Mouse (Mus musculus): ENCODE measurements at regions not wholly inside any gene's neighbourhood (a gene's known extent, or its start where the extent isn't known, plus 50 kb on each side); places are given as distances from the start of the nearest gene placed in this dataset.

- H3K9me3 ChIP-seq (replicated peaks) = peaks cover 23% of the 10 kb centered on the region
- ATAC-seq (ENCODE audit: extremely low read depth, insufficient number of reproducible peaks, low FRiP score, poor library complexity, severe bottlenecking) (no peak), DNase-seq (ENCODE audit: low spot score) (no peak)
Observed at GRCm38 (mm10) chr1:185823956-185824355, 293.2 kb downstream of the Lyplal1 start.

GRCm38 (mm10) chr1:185827986-185828385 is 289.1 kb downstream of the Lyplal1 start:
- ATAC-seq (ENCODE audit: extremely low read depth, insufficient number of reproducible peaks, low FRiP score, poor library complexity, severe bottlenecking) (no peak), DNase-seq (ENCODE audit: low spot score) (no peak)
- Histone ChIP-seq H3K4me1 (ENCODE audit: insufficient read depth, low read depth, low read length) (no peaks in the 10 kb centered on the region), H3K4me3 (ENCODE audit: low read depth, low read length) (no peak overlapping the region), H3K27me3 (ENCODE audit: insufficient read depth, low read length) (no peaks in the 10 kb centered on the region), H3K9me3 (replicated peaks) (peaks cover 12% of the 10 kb centered on the region), H3K36me3 (replicated peaks) (no peaks in the 10 kb centered on the region)
- TF ChIP-seq GATA2 (IDR thresholded peaks at IDR 0.05; ENCODE audit: borderline replicate concordance, low read depth, low read length) (no peak), CTCF (IDR thresholded peaks at IDR 0.05; ENCODE audit: low read depth, low read length) (no peak), GATA1 (IDR thresholded peaks at IDR 0.05; ENCODE audit: borderline replicate concordance, low read length) (no peak), POLR2AphosphoS5 (IDR thresholded peaks at IDR 0.05; ENCODE audit: insufficient replicate concordance, low read depth, low read length) (no peak), TAL1 (conservative IDR thresholded peaks at IDR 0.05; ENCODE audit: low read depth, low read length) (no peak)

More at GRCm38 (mm10) chr1:185823956-185824355, 293.2 kb downstream of the Lyplal1 start:
- Histone ChIP-seq H3K4me3 (ENCODE audit: low read depth, low read length) (no peak overlapping the region), H3K27me3 (ENCODE audit: insufficient read depth, low read length) (no peaks in the 10 kb centered on the region), H3K4me1 (ENCODE audit: insufficient read depth, low read depth, low read length) (no peaks in the 10 kb centered on the region), H3K36me3 (replicated peaks) (no peaks in the 10 kb centered on the region)
- TF ChIP-seq GATA1 (IDR thresholded peaks at IDR 0.05; ENCODE audit: borderline replicate concordance, low read length) (no peak), CTCF (IDR thresholded peaks at IDR 0.05; ENCODE audit: low read depth, low read length) (no peak), TAL1 (conservative IDR thresholded peaks at IDR 0.05; ENCODE audit: low read depth, low read length) (no peak), GATA2 (IDR thresholded peaks at IDR 0.05; ENCODE audit: borderline replicate concordance, low read depth, low read length) (no peak), POLR2AphosphoS5 (IDR thresholded peaks at IDR 0.05; ENCODE audit: insufficient replicate concordance, low read depth, low read length) (no peak)

DNA sequence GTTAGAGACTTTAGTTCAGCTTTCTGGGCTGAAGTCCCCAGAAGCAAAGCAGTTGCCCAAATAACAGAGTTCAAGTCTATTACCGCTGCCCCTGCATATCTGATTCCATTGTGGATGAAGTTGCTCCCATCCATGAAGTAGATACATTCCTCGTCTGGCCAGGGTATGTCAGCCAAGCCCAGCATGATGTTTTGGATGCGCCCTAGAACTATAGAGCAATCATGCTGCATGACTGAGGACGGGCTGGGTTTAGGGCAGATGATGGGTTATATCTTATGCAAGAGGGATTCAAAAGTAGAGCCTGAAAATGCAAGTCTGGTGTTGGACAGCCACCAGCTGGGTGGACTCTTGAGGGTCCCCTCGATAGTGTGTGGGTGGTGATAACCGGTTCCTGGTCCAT is 288.6 kb downstream of the Lyplal1 start:
- ATAC-seq (ENCODE audit: extremely low read depth, insufficient number of reproducible peaks, low FRiP score, poor library complexity, severe bottlenecking) = no peak
- Histone ChIP-seq H3K4me1 (ENCODE audit: insufficient read depth, low read depth, low read length) (no peaks in the 10 kb centered on the region), H3K9me3 (replicated peaks) (peaks cover 16% of the 10 kb centered on the region), H3K36me3 (replicated peaks) (no peaks in the 10 kb centered on the region), H3K27me3 (ENCODE audit: insufficient read depth, low read length) (no peaks in the 10 kb centered on the region), H3K4me3 (ENCODE audit: low read depth, low read length) (no peak overlapping the region)
- no peak for DNase-seq (ENCODE audit: low spot score)
- TF ChIP-seq POLR2AphosphoS5 (IDR thresholded peaks at IDR 0.05; ENCODE audit: insufficient replicate concordance, low read depth, low read length) = no peak
- TF ChIP-seq GATA2 (IDR thresholded peaks at IDR 0.05; ENCODE audit: borderline replicate concordance, low read depth, low read length) = no peak
- TF ChIP-seq CTCF (IDR thresholded peaks at IDR 0.05; ENCODE audit: low read depth, low read length) = no peak

DNA sequence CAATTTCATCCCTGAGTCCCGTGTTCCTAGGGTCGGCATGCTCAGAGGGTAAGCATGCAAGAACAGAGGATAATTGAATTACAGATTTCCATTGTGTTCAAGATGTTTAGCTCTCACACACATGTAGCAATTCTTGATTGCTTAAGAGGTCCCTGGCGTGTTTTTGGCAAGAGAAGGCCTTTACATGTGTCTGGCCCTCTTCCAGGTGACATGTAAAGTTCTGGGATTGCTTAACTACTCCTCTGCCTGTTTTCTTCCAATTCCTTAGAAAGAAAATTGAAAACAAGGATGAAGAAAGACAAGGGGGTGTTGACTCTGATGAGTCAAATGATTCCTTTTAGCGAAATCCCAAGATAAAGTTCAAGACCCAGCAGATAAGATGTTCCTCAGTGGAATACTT is 285.1 kb downstream of the Lyplal1 start:
- peaks cover 26% of the 10 kb centered on the region for H3K9me3 ChIP-seq (replicated peaks)
- no peak for ATAC-seq (ENCODE audit: extremely low read depth, insufficient number of reproducible peaks, low FRiP score, poor library complexity, severe bottlenecking)

GRCm38 (mm10) chr1:185834171-185834570 is 282.9 kb downstream of the Lyplal1 start:
- H3K4me1 ChIP-seq (ENCODE audit: insufficient read depth, low read depth, low read length) = no peaks in the 10 kb centered on the region
- H3K36me3 ChIP-seq (replicated peaks) = no peaks in the 10 kb centered on the region
- ATAC-seq (ENCODE audit: extremely low read depth, insufficient number of reproducible peaks, low FRiP score, poor library complexity, severe bottlenecking) (no peak), DNase-seq (ENCODE audit: low spot score) (no peak)
- peaks cover 21% of the 10 kb centered on the region for H3K9me3 ChIP-seq (replicated peaks)
- H3K27me3 ChIP-seq (ENCODE audit: insufficient read depth, low read length) = no peaks in the 10 kb centered on the region
- TF ChIP-seq GATA2 (IDR thresholded peaks at IDR 0.05; ENCODE audit: borderline replicate concordance, low read depth, low read length) (no peak), TAL1 (conservative IDR thresholded peaks at IDR 0.05; ENCODE audit: low read depth, low read length) (no peak), CTCF (IDR thresholded peaks at IDR 0.05; ENCODE audit: low read depth, low read length) (no peak), GATA1 (IDR thresholded peaks at IDR 0.05; ENCODE audit: borderline replicate concordance, low read length) (no peak), POLR2AphosphoS5 (IDR thresholded peaks at IDR 0.05; ENCODE audit: insufficient replicate concordance, low read depth, low read length) (no peak)
- no peak overlapping the region for H3K4me3 ChIP-seq (ENCODE audit: low read depth, low read length)

More for the DNA sequence above, 285.1 kb downstream of the Lyplal1 start:
- H3K36me3 ChIP-seq (replicated peaks) = no peaks in the 10 kb centered on the region
- no peaks in the 10 kb centered on the region for H3K4me1 ChIP-seq (ENCODE audit: insufficient read depth, low read depth, low read length)
- no peaks in the 10 kb centered on the region for H3K27me3 ChIP-seq (ENCODE audit: insufficient read depth, low read length)
- no peak overlapping the region for H3K4me3 ChIP-seq (ENCODE audit: low read depth, low read length)
- no peak for TF ChIP-seq TAL1 (conservative IDR thresholded peaks at IDR 0.05; ENCODE audit: low read depth, low read length)
- no peak for DNase-seq (ENCODE audit: low spot score)

DNA sequence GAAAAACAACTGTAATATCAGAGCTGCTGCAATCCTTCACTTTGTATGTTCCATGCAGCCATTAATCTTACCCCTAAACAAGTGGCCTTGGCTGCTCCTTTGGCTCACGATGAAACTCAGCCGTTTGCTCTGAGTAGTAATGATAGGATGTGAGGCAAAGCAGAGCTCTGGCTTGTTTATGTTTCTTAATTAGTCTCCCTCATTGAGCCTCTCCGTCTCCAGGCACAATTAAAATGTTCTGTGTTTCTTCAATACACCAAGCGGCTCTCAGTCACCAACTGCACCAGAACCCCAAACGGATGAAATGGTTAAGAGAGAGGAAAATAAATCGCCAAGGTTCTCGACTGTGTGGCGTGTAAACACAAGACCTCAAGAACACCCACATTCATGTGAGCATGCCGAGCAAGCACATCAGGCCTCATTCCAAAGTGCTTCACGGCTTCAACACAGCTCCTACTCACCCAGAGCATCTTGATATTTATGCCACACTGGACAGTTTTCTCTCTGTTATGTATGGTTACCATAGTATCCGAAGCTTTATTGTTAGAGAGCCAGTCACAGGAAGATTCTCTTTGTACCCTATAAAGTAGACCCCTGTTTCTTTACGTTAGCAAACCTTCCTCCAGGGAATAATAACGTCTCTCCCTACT is 280.4 kb downstream of the Lyplal1 start:
- no peaks in the 10 kb centered on the region for H3K36me3 ChIP-seq (replicated peaks)
- DNase-seq (ENCODE audit: low spot score) = no peak
- no peak for ATAC-seq (ENCODE audit: extremely low read depth, insufficient number of reproducible peaks, low FRiP score, poor library complexity, severe bottlenecking)
- peaks cover 18% of the 10 kb centered on the region for H3K9me3 ChIP-seq (replicated peaks)
- H3K4me3 ChIP-seq (ENCODE audit: low read depth, low read length) = no peak overlapping the region
- H3K4me1 ChIP-seq (ENCODE audit: insufficient read depth, low read depth, low read length) = no peaks in the 10 kb centered on the region
- H3K27me3 ChIP-seq (ENCODE audit: insufficient read depth, low read length) = no peaks in the 10 kb centered on the region
- TF ChIP-seq GATA2 (IDR thresholded peaks at IDR 0.05; ENCODE audit: borderline replicate concordance, low read depth, low read length) (no peak), POLR2AphosphoS5 (IDR thresholded peaks at IDR 0.05; ENCODE audit: insufficient replicate concordance, low read depth, low read length) (no peak), TAL1 (conservative IDR thresholded peaks at IDR 0.05; ENCODE audit: low read depth, low read length) (no peak), CTCF (IDR thresholded peaks at IDR 0.05; ENCODE audit: low read depth, low read length) (no peak), GATA1 (IDR thresholded peaks at IDR 0.05; ENCODE audit: borderline replicate concordance, low read length) (no peak)

Measured in G1E (cell line).